Mouse (Mus musculus): ENCODE results near the gene Fam122a.

DNA sequence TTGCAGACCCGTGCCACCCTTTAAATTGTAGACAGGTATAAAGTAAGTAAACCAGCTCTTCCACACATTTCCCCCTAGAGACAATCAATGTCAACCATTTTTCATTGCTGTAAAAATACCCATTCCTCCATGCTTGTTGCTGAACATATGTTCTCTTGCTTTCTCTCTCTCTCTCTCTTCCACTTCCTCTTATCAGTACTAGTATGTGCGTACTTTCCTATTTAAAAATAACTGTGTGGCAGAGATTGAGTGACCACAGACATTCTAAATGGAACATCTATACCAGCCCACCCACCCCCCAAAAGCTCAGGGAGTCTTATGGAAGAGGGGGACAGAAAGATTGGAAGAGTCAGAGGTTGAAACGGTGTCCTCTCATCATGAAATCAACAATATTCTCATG, 32.8 kb downstream of the Fam122a start:
- no peak for TF ChIP-seq CTCF (IDR thresholded peaks at IDR 0.05; ENCODE audit: insufficient read depth, low read depth, low read length)
- TF ChIP-seq POLR2A (IDR thresholded peaks at IDR 0.05; ENCODE audit: insufficient read depth, low read depth, low read length): no peak
